Mouse (Mus musculus) heart, postnatal 25 days (tissue): Measurements from ENCODE around the gene Snx29. TPM values are rescaled to one million over a fixed set of nuclear protein-coding genes. Genes with fewer than 3 reads are reported as not detected.
"Not testable (repeated sequence)": the region's sequence is repeated elsewhere in the genome, so short reads cannot be mapped to it uniquely, and the experiment has no call there.

Experiments
- DNase-seq: peaks from one replicate; pipeline ENCODE4 v3.0.0; 2022; ENCODE audit warnings: low spot score
- intact Hi-C: fragments of 180-260 bp; cut with DNase I; formaldehyde crosslinking; loops from one replicate; pipeline ENCODE4 v1.15.1; 2025
- total RNA-seq, 2 experiments: library from RNA; stranded (reverse); gene quantifications; 2 replicates each; pipeline ENCODE4 v1.2.3; 2021

The Snx29 gene
- total RNA-seq, 2 experiments from 2014 or later: 9.6 to 12.4 TPM

- intact Hi-C loops: no loop called here
Measured at GRCm38 (mm10) chr16:11568601-11569000, 245.9 kb downstream of the Snx29 start.

GRCm38 (mm10) chr16:11569127-11569526, 246.4 kb downstream of the Snx29 start:
- intact Hi-C loops: no loop called here
- no peak for DNase-seq

More at GRCm38 (mm10) chr16:11568601-11569000, 245.9 kb downstream of the Snx29 start:
- DNase-seq: no peak

GRCm38 (mm10) chr16:11570072-11570471, 247.4 kb downstream of the Snx29 start:
- intact Hi-C loops: no loop called here
- DNase-seq: no peak

- no peak for DNase-seq
- intact Hi-C loops: no loop called here
Measured at GRCm38 (mm10) chr16:11574517-11574916, 251.8 kb downstream of the Snx29 start.

GRCm38 (mm10) chr16:11575733-11576132, 253.0 kb downstream of the Snx29 start:
- DNase-seq, intact Hi-C loops: not testable (repeated sequence)

- intact Hi-C loops: no loop called here
- no peak for DNase-seq
Measured at GRCm38 (mm10) chr16:11577541-11578255, 255.0 kb downstream of the Snx29 start.

- DNase-seq: no peak
- intact Hi-C loops: no loop called here
Measured at GRCm38 (mm10) chr16:11579676-11580098, 257.0 kb downstream of the Snx29 start.

GRCm38 (mm10) chr16:11583941-11584639, 261.4 kb downstream of the Snx29 start:
- intact Hi-C loops: no loop called here
- DNase-seq: no peak

- DNase-seq: no peak
- intact Hi-C loops: no loop called here
Measured at GRCm38 (mm10) chr16:11588689-11589088, 266.0 kb downstream of the Snx29 start.

- intact Hi-C loops: no loop called here
- DNase-seq: no peak
Measured at GRCm38 (mm10) chr16:11589336-11589735, 266.6 kb downstream of the Snx29 start.

GRCm38 (mm10) chr16:11589782-11590695, 267.3 kb downstream of the Snx29 start:
- no peak for DNase-seq
- intact Hi-C loops: no loop called here

- intact Hi-C loops: no loop called here
- no peak for DNase-seq
Measured at GRCm38 (mm10) chr16:11596599-11596998, 273.9 kb downstream of the Snx29 start.

- intact Hi-C loops: no loop called here
- no peak for DNase-seq
Measured at GRCm38 (mm10) chr16:11597769-11598168, 275.1 kb downstream of the Snx29 start.

GRCm38 (mm10) chr16:11599523-11599922, 276.8 kb downstream of the Snx29 start:
- no peak for DNase-seq
- intact Hi-C loops: no loop called here

GRCm38 (mm10) chr16:11601336-11602082, 278.8 kb downstream of the Snx29 start:
- no peak for DNase-seq
- intact Hi-C loops: loop anchor here (5.0 kb wide), 1 partner anchor 174 kb away; no protein-coding TSS in a partner anchor

- intact Hi-C loops: loop anchor here (1.0 to 5.0 kb wide), 2 partner anchors 135 to 177 kb away; no protein-coding TSS in a partner anchor
Measured at GRCm38 (mm10) chr16:11603667-11604422, 281.1 kb downstream of the Snx29 start.

GRCm38 (mm10) chr16:11612526-11613126, 289.9 kb downstream of the Snx29 start:
- intact Hi-C loops: no loop called here
- DNase-seq: no peak

More at GRCm38 (mm10) chr16:11603667-11604422, 281.1 kb downstream of the Snx29 start:
- DNase-seq: no peak

- intact Hi-C loops: no loop called here
Measured at GRCm38 (mm10) chr16:11614401-11615014, 291.8 kb downstream of the Snx29 start.

More at GRCm38 (mm10) chr16:11614401-11615014, 291.8 kb downstream of the Snx29 start:
- no peak for DNase-seq
